Mouse (Mus musculus): ENCODE results near the gene Rflna. TPM values are rescaled to one million over a fixed set of nuclear protein-coding genes. Genes with fewer than 3 reads are reported as not detected.
A peak's percentile ranks its signal among the peaks of the same experiment; 100 is the strongest.

The Rflna gene
- polyA plus RNA-seq, 1 experiment from 2014 or later: 5.0 TPM

GRCm38 (mm10) chr5:125039377-125040027 lies 36.5 kb downstream of the Rflna start:
- Histone ChIP-seq H3K4me1 (peaks cover 26% of the 10 kb centered on the region), H3K4me3 (replicated peaks) (no peak overlapping the region), H3K36me3 (peaks cover 93% of the 10 kb centered on the region), H3K9ac (no peak overlapping the region), H3K27me3 (no peaks in the 10 kb centered on the region), H3K9me3 (replicated peaks) (no peaks in the 10 kb centered on the region), H3K27ac (no peak overlapping the region), H3K4me2 (no peak overlapping the region)
- 86% methylated on average over 8 of the region's 8 CpGs for WGBS
- ATAC-seq (replicated peaks; ENCODE audit: low FRiP score): no peak

GRCm38 (mm10) chr5:125040128-125040584 lies 37.1 kb downstream of the Rflna start:
- Histone ChIP-seq H3K4me2 (no peak overlapping the region), H3K4me1 (peaks cover 26% of the 10 kb centered on the region), H3K9me3 (replicated peaks) (no peaks in the 10 kb centered on the region), H3K4me3 (replicated peaks) (no peak overlapping the region), H3K36me3 (peaks cover 93% of the 10 kb centered on the region), H3K9ac (no peak overlapping the region), H3K27ac (peak overlapping the region; percentile 51; the same call in 1 of the 2 replicates), H3K27me3 (no peaks in the 10 kb centered on the region)
- no peak for ATAC-seq (replicated peaks; ENCODE audit: low FRiP score)
- WGBS: 60% methylated on average over 5 of the region's 5 CpGs

GRCm38 (mm10) chr5:125041578-125041977 lies 38.6 kb downstream of the Rflna start:
- H3K9ac ChIP-seq: no peak overlapping the region
- 0 out of 2 replicates have a peak overlapping the region, but pooled peaks have one; percentile 18 for H3K27ac ChIP-seq
- H3K36me3 ChIP-seq: peaks cover 92% of the 10 kb centered on the region
- no peaks in the 10 kb centered on the region for H3K27me3 ChIP-seq
- ATAC-seq (replicated peaks; ENCODE audit: low FRiP score): no peak
- H3K4me3 ChIP-seq (replicated peaks): no peak overlapping the region
- 77% methylated on average over 9 of the region's 9 CpGs for WGBS
- H3K9me3 ChIP-seq (replicated peaks): no peaks in the 10 kb centered on the region
- H3K4me2 ChIP-seq: no peak overlapping the region
- peaks cover 36% of the 10 kb centered on the region for H3K4me1 ChIP-seq

- Histone ChIP-seq H3K4me3 (replicated peaks) (no peak overlapping the region), H3K9ac (no peak overlapping the region), H3K27me3 (no peaks in the 10 kb centered on the region), H3K4me2 (no peak overlapping the region), H3K27ac (no peak overlapping the region), H3K4me1 (peaks cover 42% of the 10 kb centered on the region), H3K36me3 (peaks cover 92% of the 10 kb centered on the region), H3K9me3 (replicated peaks) (no peaks in the 10 kb centered on the region)
- ATAC-seq (replicated peaks; ENCODE audit: low FRiP score): no peak
- WGBS: 92% methylated on average over 6 of the region's 6 CpGs
These were observed 40.4 kb downstream of the Rflna start for GRCm38 (mm10) chr5:125043448-125043847.

DNA sequence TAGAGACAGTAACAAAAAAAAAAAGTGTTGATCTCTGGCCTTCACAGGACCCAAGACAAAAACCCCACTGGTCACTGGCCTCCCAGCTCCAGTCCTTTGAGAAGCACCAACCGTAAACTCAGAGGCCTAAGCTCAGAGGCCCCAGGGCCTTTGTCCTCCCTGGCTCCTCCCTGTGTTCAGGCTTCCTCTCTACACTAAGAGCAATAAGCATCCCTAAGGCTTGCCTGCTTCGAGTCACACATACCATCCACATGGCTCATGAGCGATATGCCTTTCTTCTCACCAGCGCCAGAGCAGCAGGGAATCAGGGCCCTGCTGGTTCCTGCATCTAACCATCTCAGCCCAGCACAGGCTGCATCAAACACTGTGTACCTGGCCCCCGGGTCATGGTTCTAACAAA lies 42.2 kb downstream of the Rflna start:
- peaks cover 38% of the 10 kb centered on the region for H3K4me1 ChIP-seq
- H3K4me3 ChIP-seq (replicated peaks): no peak overlapping the region
- no peak overlapping the region for H3K9ac ChIP-seq
- WGBS: 68% methylated on average over 5 of the region's 5 CpGs
- no peak overlapping the region for H3K27ac ChIP-seq
- H3K9me3 ChIP-seq (replicated peaks): no peaks in the 10 kb centered on the region
- peaks cover 94% of the 10 kb centered on the region for H3K36me3 ChIP-seq
- H3K4me2 ChIP-seq: no peak overlapping the region
- no peaks in the 10 kb centered on the region for H3K27me3 ChIP-seq
- ATAC-seq (replicated peaks; ENCODE audit: low FRiP score): no peak

DNA sequence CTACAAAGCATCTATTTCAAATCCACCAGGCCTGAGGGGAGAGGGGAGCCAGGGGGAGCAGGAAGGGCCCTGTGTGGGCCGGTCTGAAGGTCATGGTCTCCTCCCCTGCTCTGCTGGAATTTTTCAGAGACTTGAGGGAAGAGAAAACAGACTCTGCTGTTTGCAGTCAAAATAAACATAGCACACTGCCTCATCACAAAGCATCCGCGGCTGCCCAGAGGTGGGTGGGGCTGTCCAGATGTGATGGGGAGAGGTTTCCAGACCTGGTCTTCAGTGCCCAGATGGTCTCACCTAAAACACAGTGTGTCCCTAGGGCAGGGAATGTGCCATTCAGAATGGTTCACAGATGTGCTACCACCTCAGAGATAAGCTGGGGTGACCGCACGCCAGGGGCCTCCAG lies 43.4 kb downstream of the Rflna start:
- no peak overlapping the region for H3K4me2 ChIP-seq
- WGBS: 48% methylated on average over 5 of the region's 5 CpGs
- H3K9me3 ChIP-seq (replicated peaks): no peaks in the 10 kb centered on the region
- no peak for ATAC-seq (replicated peaks; ENCODE audit: low FRiP score)
- no peak overlapping the region for H3K9ac ChIP-seq
- peaks cover 96% of the 10 kb centered on the region for H3K36me3 ChIP-seq
- H3K27ac ChIP-seq: 0 out of 2 replicates have a peak overlapping the region, but pooled peaks have one; percentile 30
- H3K4me3 ChIP-seq (replicated peaks): no peak overlapping the region
- H3K27me3 ChIP-seq: no peaks in the 10 kb centered on the region
- H3K4me1 ChIP-seq: peaks cover 25% of the 10 kb centered on the region

DNA sequence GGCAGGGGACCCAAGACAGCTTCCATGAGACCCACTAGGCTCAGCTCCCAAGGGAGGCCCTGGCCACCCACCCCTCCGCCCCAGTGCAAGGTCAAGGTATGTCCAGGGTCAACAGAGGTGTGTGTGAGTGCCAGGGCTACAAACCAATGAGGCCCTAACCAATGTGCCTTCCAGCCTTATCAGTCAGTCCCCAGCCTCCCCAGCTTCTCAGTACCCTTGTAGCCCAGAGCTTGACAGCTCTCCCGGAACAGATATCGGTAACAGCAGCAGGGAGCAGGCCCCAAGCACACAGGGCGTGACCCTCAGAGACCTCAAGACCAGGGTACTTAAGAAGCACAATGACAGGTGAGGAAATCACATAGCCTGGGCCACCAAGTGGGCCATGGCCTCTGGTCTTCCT lies 46.5 kb downstream of the Rflna start:
- Histone ChIP-seq H3K4me2 (no peak overlapping the region), H3K27ac (no peak overlapping the region), H3K4me3 (replicated peaks) (no peak overlapping the region), H3K27me3 (no peaks in the 10 kb centered on the region), H3K4me1 (peaks cover 40% of the 10 kb centered on the region), H3K36me3 (peaks cover 93% of the 10 kb centered on the region), H3K9me3 (replicated peaks) (no peaks in the 10 kb centered on the region), H3K9ac (no peak overlapping the region)
- no peak; the same call in 1 of the 2 replicates for ATAC-seq (replicated peaks; ENCODE audit: low FRiP score)
- 86% methylated on average over 4 of the region's 4 CpGs for WGBS

- Histone ChIP-seq H3K4me2 (no peak overlapping the region), H3K27me3 (no peaks in the 10 kb centered on the region), H3K27ac (no peak overlapping the region), H3K4me1 (peaks cover 51% of the 10 kb centered on the region), H3K9me3 (replicated peaks) (no peaks in the 10 kb centered on the region), H3K9ac (no peak overlapping the region), H3K36me3 (peaks cover 78% of the 10 kb centered on the region), H3K4me3 (replicated peaks) (no peak overlapping the region)
- ATAC-seq (replicated peaks; ENCODE audit: low FRiP score): no peak
- WGBS: 71% methylated on average over 10 of the region's 10 CpGs
These were observed 49.2 kb downstream of the Rflna start for GRCm38 (mm10) chr5:125052237-125052602.

- 62% methylated on average over 23 of the region's 23 CpGs for WGBS
- Histone ChIP-seq H3K9ac (no peak overlapping the region), H3K9me3 (replicated peaks) (no peaks in the 10 kb centered on the region), H3K4me2 (no peak overlapping the region), H3K4me1 (peaks cover 57% of the 10 kb centered on the region), H3K36me3 (peaks cover 72% of the 10 kb centered on the region), H3K27ac (no peak overlapping the region), H3K4me3 (replicated peaks) (no peak overlapping the region), H3K27me3 (no peaks in the 10 kb centered on the region)
- ATAC-seq (replicated peaks; ENCODE audit: low FRiP score): no peak
These were observed 49.8 kb downstream of the Rflna start for GRCm38 (mm10) chr5:125052603-125053488.

DNA sequence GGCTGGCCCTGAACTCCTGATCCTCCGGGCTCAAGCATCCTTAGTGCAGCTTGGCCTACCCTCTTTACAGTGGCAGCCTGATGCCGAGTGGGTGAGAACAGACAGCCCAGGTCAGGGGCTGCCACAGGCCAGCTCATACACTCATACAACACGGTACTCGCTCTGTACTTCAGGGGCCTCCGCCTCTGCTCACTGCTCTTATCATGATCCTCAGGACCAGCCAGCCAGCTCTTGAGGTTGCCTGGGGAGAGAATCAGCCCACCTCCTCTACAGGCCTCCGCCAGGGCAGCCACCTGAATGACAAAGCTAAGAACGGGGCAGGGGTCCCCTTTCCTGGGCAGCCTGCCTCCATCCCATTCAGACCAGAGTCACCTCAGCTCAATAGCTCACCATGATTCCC lies 50.6 kb downstream of the Rflna start:
- peaks cover 65% of the 10 kb centered on the region for H3K4me1 ChIP-seq
- no peaks in the 10 kb centered on the region for H3K27me3 ChIP-seq
- no peak overlapping the region for H3K4me2 ChIP-seq
- no peaks in the 10 kb centered on the region for H3K9me3 ChIP-seq (replicated peaks)
- peaks cover 63% of the 10 kb centered on the region for H3K36me3 ChIP-seq
- no peak overlapping the region for H3K9ac ChIP-seq
- 85% methylated on average over 7 of the region's 7 CpGs for WGBS
- ATAC-seq (replicated peaks; ENCODE audit: low FRiP score): no peak
- no peak overlapping the region for H3K27ac ChIP-seq
- no peak overlapping the region for H3K4me3 ChIP-seq (replicated peaks)

DNA sequence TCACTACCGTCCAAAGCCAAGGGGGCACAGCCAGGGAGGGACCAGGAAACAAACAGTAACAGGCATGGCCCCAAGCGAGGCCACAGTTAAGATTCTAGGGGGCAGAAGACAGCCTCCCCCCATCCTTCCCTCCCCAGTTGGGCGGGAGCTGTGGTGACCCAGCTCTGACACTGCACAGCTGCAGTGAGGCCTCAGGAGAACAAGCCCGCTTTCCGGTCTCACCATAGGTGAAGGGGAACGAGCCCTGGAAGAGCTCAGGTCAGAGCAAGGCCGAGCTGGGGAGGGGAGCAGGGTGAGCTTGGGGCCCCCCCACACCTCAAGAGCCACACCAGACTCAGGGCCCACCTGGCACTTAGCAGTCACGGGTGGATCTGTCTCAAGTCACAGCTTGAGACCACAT lies 52.9 kb downstream of the Rflna start:
- ATAC-seq (replicated peaks; ENCODE audit: low FRiP score): no peak
- H3K4me1 ChIP-seq: peaks cover 87% of the 10 kb centered on the region
- H3K9ac ChIP-seq: no peak overlapping the region
- no peak overlapping the region for H3K4me3 ChIP-seq (replicated peaks)
- no peaks in the 10 kb centered on the region for H3K9me3 ChIP-seq (replicated peaks)
- peak overlapping the region; percentile 61 for H3K4me2 ChIP-seq
- peak overlapping the region; percentile 92; the same call in 1 of the 2 replicates for H3K27ac ChIP-seq
- H3K27me3 ChIP-seq: no peaks in the 10 kb centered on the region
- H3K36me3 ChIP-seq: peaks cover 41% of the 10 kb centered on the region
- WGBS: 23% methylated on average over 8 of the region's 8 CpGs

DNA sequence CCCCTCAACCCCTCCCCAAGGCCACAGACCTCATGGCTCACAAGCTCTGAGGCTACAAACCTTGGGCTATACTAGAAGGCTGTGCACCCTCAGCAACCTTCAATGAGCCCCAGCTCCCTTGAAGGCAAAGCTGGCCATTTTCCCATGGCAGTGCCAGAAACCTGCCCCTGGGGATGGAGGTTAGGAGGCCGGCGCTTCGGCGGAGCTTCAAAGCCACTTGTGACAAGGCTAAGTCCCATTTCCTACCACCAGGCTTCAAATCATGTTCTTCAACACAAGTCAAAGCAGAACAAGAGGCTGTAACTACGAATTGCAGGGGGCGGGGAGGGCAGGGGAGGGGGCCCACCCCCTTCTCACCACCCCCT lies 53.3 kb downstream of the Rflna start:
- Histone ChIP-seq H3K4me3 (replicated peaks) (0 out of 2 replicates have a peak overlapping the region, but pooled peaks have one; percentile 0), H3K36me3 (peaks cover 37% of the 10 kb centered on the region), H3K27me3 (no peaks in the 10 kb centered on the region), H3K4me2 (peak overlapping the region; percentile 61), H3K4me1 (peaks cover 89% of the 10 kb centered on the region), H3K27ac (peak overlapping the region; percentile 92), H3K9ac (no peak overlapping the region), H3K9me3 (replicated peaks) (no peaks in the 10 kb centered on the region)
- WGBS: 19% methylated on average over 6 of the region's 6 CpGs
- 0 out of 2 replicates have a peak, but pooled peaks have one; percentile 0 for ATAC-seq (replicated peaks; ENCODE audit: low FRiP score)
